Mouse (Mus musculus) liver, postnatal 0 days (tissue): ENCODE data around the gene Mrpl38. TPM values are rescaled to one million over a fixed set of nuclear protein-coding genes. Genes with fewer than 3 reads are reported as not detected.
A peak's percentile ranks its signal among the peaks of the same experiment; 100 is the strongest.

ENCODE experiments used
- ATAC-seq: fragments of 200-750 bp; cut with Nextera tagmentation; 2 replicates; pipeline ENCODE4 v1.8.0; 2017; ENCODE audit warnings: mild to moderate bottlenecking, moderate library complexity
- DNase-seq: peaks from one replicate; pipeline ENCODE4 v3.0.0-alpha.2; 2016
- H3K27ac ChIP-seq: fragments of 300-500 bp; sonication (generic); 2 replicates; pipeline ENCODE4 v1.5.1; 2014; ENCODE audit warnings: antibody characterized with exemption, moderate library complexity, mild to moderate bottlenecking, low read depth
- H3K27me3 ChIP-seq: fragments of 300-500 bp; sonication (generic); 2 replicates; pipeline ENCODE4 v1.6.1; 2014; ENCODE audit warnings: low read length, control low read depth, mixed read lengths; ENCODE audit not compliant: insufficient read depth
- H3K36me3 ChIP-seq: fragments of 300-500 bp; sonication (generic); replicated peaks from 2 replicates; pipeline ENCODE4 v1.6.1; 2014; ENCODE audit warnings: mild to moderate bottlenecking, control low read depth, low read length, moderate library complexity, mixed read lengths; ENCODE audit not compliant: insufficient read depth
- H3K4me1 ChIP-seq: fragments of 300-500 bp; sonication (generic); 2 replicates; pipeline ENCODE4 v1.6.1; 2014; ENCODE audit warnings: antibody characterized with exemption, mild to moderate bottlenecking, control low read depth; ENCODE audit not compliant: insufficient read depth
- H3K4me2 ChIP-seq: fragments of 300-500 bp; sonication (generic); 2 replicates; pipeline ENCODE4 v1.6.1; 2014; ENCODE audit warnings: low read depth, mild to moderate bottlenecking, low read length, moderate library complexity, mixed read lengths
- H3K4me3 ChIP-seq: fragments of 300-500 bp; sonication (generic); 2 replicates; pipeline ENCODE4 v1.5.1; 2014; ENCODE audit warnings: low read depth, low read length
- H3K9ac ChIP-seq: fragments of 300-500 bp; sonication (generic); replicated peaks from 2 replicates; pipeline ENCODE4 v1.6.1; 2014; ENCODE audit warnings: mild to moderate bottlenecking, moderate library complexity
- H3K9me3 ChIP-seq: fragments of 300-500 bp; sonication (generic); 2 replicates; pipeline ENCODE4 v1.6.1; 2016; ENCODE audit warnings: mild to moderate bottlenecking, control low read depth, low read length, mixed read lengths
- CTCF ChIP-seq: sonication (generic); IDR thresholded peaks from 2 replicates; pipeline ENCODE4 v1.5.1; 2016; ENCODE audit warnings: antibody characterized with exemption, low read depth
- EP300 ChIP-seq: IDR thresholded peaks from 2 replicates; pipeline ENCODE4 v1.6.1; 2016; ENCODE audit warnings: antibody characterized with exemption, low read depth, mild to moderate bottlenecking
- WGBS: fragments of 180-500 bp; shearing (Covaris S2); extraction: QIAGEN DNeasy Blood & Tissue Kit; methylation state at CpG from one replicate; pipeline ENCODE4 v1.1.7; 2014; ENCODE audit not compliant: insufficient replicate concordance; 5-methylcytosine and 5-hydroxymethylcytosine counted together
- polyA plus RNA-seq: library from polyadenylated mRNA; unstranded; fragments of >200 nt; fragmentation: Nextera tagmentation; extraction: Ambion mirVana; gene quantifications from 2 replicates; pipeline ENCODE4 v1.2.1, GENCODE M21; 2015

Mrpl38 gene
- polyA plus RNA-seq, 1 experiment from 2014 or later: 44.0 TPM

DNA sequence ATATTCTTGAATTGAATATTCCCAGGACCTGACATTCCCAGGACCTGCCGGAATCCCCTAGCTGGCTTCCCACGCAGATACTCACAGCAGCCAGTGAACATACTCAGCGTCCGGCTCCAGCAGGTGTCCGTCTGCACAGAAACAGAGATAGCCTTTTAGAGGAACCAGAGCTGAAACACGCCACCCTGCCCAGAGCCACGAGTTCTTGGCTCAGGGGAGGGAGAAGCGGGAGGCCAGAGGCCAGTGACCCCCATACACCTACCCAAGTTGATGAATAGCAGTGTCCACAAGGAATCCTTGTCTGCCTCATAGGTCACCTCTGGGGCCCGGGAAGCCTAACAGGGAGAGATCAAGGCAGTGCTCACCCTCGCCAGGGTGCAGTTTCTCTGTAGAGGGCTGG lies 4.5 kb downstream of the Mrpl38 start:
- Histone ChIP-seq H3K36me3 (peaks cover 16% of the 10 kb centered on the region), H3K27me3 (no peaks in the 10 kb centered on the region), H3K4me2 (no peak overlapping the region), H3K9ac (no peak overlapping the region), H3K27ac (no peak overlapping the region), H3K4me3 (no peak overlapping the region), H3K4me1 (peaks cover 32% of the 10 kb centered on the region), H3K9me3 (no peaks in the 10 kb centered on the region)
- 89% methylated on average over 10 of the region's 10 CpGs for WGBS
- DNase-seq (no peak), ATAC-seq (no peak)
- TF ChIP-seq CTCF (no peak), EP300 (no peak)

- H3K9me3 ChIP-seq: no peaks in the 10 kb centered on the region
- no peak for DNase-seq
- H3K4me2 ChIP-seq: no peak overlapping the region
- H3K9ac ChIP-seq: no peak overlapping the region
- 68% methylated on average over 5 of the region's 5 CpGs for WGBS
- no peak overlapping the region for H3K4me3 ChIP-seq
- no peak for TF ChIP-seq CTCF
- TF ChIP-seq EP300: no peak
- peaks cover 29% of the 10 kb centered on the region for H3K4me1 ChIP-seq
- peaks cover 16% of the 10 kb centered on the region for H3K36me3 ChIP-seq
- no peak for ATAC-seq
- no peak overlapping the region for H3K27ac ChIP-seq
- no peaks in the 10 kb centered on the region for H3K27me3 ChIP-seq
Observed at GRCm38 (mm10) chr11:116133497-116133896, 5.2 kb downstream of the Mrpl38 start.

- TF ChIP-seq CTCF (peak; percentile 52), EP300 (no peak)
- Histone ChIP-seq H3K4me1 (peaks cover 26% of the 10 kb centered on the region), H3K9me3 (no peaks in the 10 kb centered on the region), H3K9ac (no peak overlapping the region), H3K36me3 (peaks cover 16% of the 10 kb centered on the region), H3K27me3 (no peaks in the 10 kb centered on the region), H3K27ac (no peak overlapping the region), H3K4me3 (no peak overlapping the region), H3K4me2 (no peak overlapping the region)
- 75% methylated on average over 16 of the region's 16 CpGs for WGBS
- no peak for DNase-seq
- ATAC-seq: no peak
Observed at GRCm38 (mm10) chr11:116132366-116133333, 6.0 kb downstream of the Mrpl38 start.

DNA sequence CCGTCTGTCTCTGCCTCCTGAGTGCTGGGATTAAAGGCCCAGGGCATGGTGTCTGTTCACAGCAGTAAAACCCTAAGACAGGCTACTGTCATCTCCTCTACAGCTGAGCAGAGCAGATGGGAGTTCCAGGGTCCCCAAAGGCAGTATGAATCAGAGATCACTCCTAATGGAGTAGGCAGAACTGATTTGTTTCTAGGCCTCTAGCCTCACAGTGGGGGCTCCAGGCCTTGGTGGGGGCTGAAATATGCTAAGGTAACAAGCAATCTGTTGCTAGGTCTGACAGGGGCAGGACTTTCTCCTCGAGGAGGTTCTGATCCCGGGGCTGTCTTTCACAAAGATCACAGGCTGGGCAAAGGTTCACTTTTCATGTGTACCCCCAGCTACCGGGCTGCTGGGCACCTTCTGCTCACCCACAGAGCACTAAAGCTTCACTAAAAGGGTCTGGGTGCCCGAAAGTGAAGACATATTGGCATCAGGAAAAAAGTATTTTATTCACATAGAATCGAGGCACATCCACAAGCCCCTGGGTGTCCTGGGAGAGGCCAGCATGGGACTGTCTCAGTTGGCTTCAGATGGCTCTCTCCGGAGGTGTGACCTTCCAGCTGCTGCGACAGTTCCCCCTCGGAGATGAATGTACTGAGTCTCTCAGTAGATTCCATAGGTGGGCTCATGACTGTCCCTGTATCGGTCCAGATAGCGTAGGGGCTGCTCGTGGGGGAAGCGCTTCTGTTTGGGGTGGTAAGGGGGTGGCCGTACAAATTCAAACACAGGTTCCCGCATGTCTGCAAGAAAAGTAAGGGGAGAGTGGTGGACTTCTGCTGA lies 7.1 kb downstream of the Mrpl38 start:
- 78% methylated on average over 15 of the region's 15 CpGs for WGBS
- peak overlapping the region; percentile 77 for H3K9ac ChIP-seq
- H3K4me1 ChIP-seq: peaks cover 26% of the 10 kb centered on the region
- ATAC-seq (no peak), DNase-seq (peak; percentile 16)
- no peak for TF ChIP-seq EP300
- no peak for TF ChIP-seq CTCF
- peak overlapping the region; percentile 84 for H3K4me2 ChIP-seq
- H3K4me3 ChIP-seq: peak overlapping the region; percentile 71
- no peaks in the 10 kb centered on the region for H3K27me3 ChIP-seq
- H3K9me3 ChIP-seq: no peaks in the 10 kb centered on the region
- peak overlapping the region; percentile 92 for H3K27ac ChIP-seq
- peaks cover 16% of the 10 kb centered on the region for H3K36me3 ChIP-seq

DNA sequence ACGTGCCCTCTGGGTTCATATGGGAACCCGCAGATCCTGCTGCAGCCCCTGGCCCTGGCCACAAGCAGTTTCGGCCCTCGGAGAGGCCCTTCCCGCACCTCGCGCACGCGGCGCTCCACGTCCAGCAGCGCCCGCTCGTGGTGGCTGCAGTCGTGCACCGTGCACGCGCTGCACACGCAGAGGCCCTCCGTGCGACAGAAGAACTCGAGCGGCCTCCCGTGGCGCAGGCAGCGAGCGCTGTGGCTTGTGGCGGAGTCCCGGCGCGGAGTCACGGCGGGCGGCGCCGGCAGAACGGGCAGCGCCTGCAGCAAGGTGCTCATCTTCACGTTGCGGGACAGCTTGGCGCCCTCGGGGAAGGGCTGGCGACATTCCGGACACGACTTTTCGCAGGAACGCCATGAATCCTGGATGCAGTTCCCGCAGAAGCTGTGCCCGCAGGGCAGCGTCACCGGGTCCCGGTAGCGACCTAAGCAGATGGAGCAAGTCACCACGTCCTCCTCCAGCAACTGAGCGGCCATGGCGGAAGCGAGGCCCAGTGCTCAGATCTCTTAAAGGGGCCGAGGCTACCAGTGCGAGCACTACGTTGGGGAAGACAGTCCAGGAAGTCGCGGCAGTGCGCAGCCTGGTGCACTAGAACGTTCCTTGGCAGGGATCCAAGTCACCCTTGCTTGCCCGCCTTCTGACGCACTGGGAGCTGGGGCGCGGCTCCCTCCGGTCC lies 8.0 kb downstream of the Mrpl38 start, which contains the start of gene Trim65:
Trim65 (minus strand) TSS at position 641 of the 718 bp plus-strand sequence.
- Histone ChIP-seq H3K27ac (peak within 1 kb of the TSS; percentile 92), H3K4me1 (peaks cover 26% of the 10 kb centered on the region), H3K36me3 (peaks cover 20% of the 10 kb centered on the region), H3K27me3 (no peaks in the 10 kb centered on the region), H3K4me2 (peak within 1 kb of the TSS; percentile 84), H3K9me3 (no peaks in the 10 kb centered on the region), H3K9ac (peak within 1 kb of the TSS; percentile 77), H3K4me3 (peak within 1 kb of the TSS; percentile 71)
- under 1% methylated on average over 63 of the region's 69 CpGs for WGBS
- ATAC-seq (peak; percentile 88), DNase-seq (peak; percentile 90)
- TF ChIP-seq CTCF (peak; percentile 100), EP300 (no peak)
